Mouse (Mus musculus) heart, adult 10 weeks (tissue): ENCODE measurements around the gene Hipk4. TPM values are rescaled to one million over a fixed set of nuclear protein-coding genes. Genes with fewer than 3 reads are reported as not detected.

Experiments used
- polyA plus RNA-seq: library from polyadenylated mRNA; stranded (reverse); fragments of 350-450 nt; fragmentation: Illumina TruSeq; extraction: RNeasy Lipid Tissue Mini Kit (QIAGEN cat#74804); gene quantifications from one replicate; pipeline ENCODE4 v1.2.3, GENCODE M21; 2014; ENCODE audit warnings: low read depth, low replicate concordance

Gene Hipk4
- polyA plus RNA-seq, result not detected

GRCm38 (mm10) chr7:27522967-27523366 lies at the start of gene Hipk4:
Gene Hipk4 (plus strand): TSS chr7:27523267.

GRCm38 (mm10) chr7:27486770-27487697 lies 36.0 kb upstream of the Hipk4 start, which contains the start of gene Sertad1:
Gene Sertad1 (plus strand): TSS chr7:27486910.

GRCm38 (mm10) chr7:27499036-27499435 lies 24.0 kb upstream of the Hipk4 start, which contains the start of gene Prx:
Gene Prx (plus strand): TSS chr7:27499324.

GRCm38 (mm10) chr7:27552931-27553513 lies 30.0 kb downstream of the Hipk4 start, which contains the start of the genes Pld3 and 2310022A10Rik:
Gene Pld3 (minus strand): TSS chr7:27553218.
Gene 2310022A10Rik (plus strand): TSS chr7:27553233.

Other genes with a start within 250 kb of the Hipk4 start
- 237 TPM for gene Ltbp4, start 185.6 kb upstream of the Hipk4 start, polyA plus RNA-seq
- 9.0 TPM for gene Shkbp1, start 167.2 kb upstream of the Hipk4 start, polyA plus RNA-seq
- not detected for gene Gm20479, start 165.8 kb upstream of the Hipk4 start, polyA plus RNA-seq
- 0.29 TPM for gene Sptbn4, start 75.6 kb upstream of the Hipk4 start, polyA plus RNA-seq
- 21.6 TPM for gene Blvrb, start 75.3 kb upstream of the Hipk4 start, polyA plus RNA-seq
- 5.5 TPM for gene Sertad3, start 49.5 kb upstream of the Hipk4 start, polyA plus RNA-seq
- gene Sertad1, start 36.4 kb upstream of the Hipk4 start, polyA plus RNA-seq, result 13.5 TPM
- 0.76 TPM for gene Prx, start 23.9 kb upstream of the Hipk4 start, polyA plus RNA-seq
- gene Pld3, start 30.0 kb downstream of the Hipk4 start, polyA plus RNA-seq, result 25.0 TPM
- gene 2310022A10Rik, start 30.0 kb downstream of the Hipk4 start, polyA plus RNA-seq, result 54.0 TPM
- gene Akt2, start 68.3 kb downstream of the Hipk4 start, polyA plus RNA-seq, result 171 TPM
- gene Ttc9b, start 130.6 kb downstream of the Hipk4 start, polyA plus RNA-seq, result not detected
- gene Map3k10, start 151.3 kb downstream of the Hipk4 start, polyA plus RNA-seq, result 13.2 TPM
- 1.4 TPM for gene Zfp607b, start 166.1 kb downstream of the Hipk4 start, polyA plus RNA-seq
- 5.9 TPM for gene Zfp60, start 208.1 kb downstream of the Hipk4 start, polyA plus RNA-seq